Mouse (Mus musculus) liver, embryonic 13.5 days (tissue): Measurements from ENCODE around the gene Gdf2. TPM values are rescaled to one million over a fixed set of nuclear protein-coding genes. Genes with fewer than 3 reads are reported as not detected.

Experiments
- ATAC-seq: fragments of 200-750 bp; cut with Nextera tagmentation; 2 replicates; pipeline ENCODE4 v1.8.0; 2017; ENCODE audit warnings: low read depth, mild to moderate bottlenecking, moderate number of reproducible peaks, moderate library complexity
- DNase-seq: peaks from one replicate; pipeline ENCODE4 v3.0.0; 2022
- H3K27ac ChIP-seq: fragments of 300-500 bp; sonication (generic); 2 replicates; pipeline ENCODE4 v1.5.1; 2015; ENCODE audit warnings: moderate library complexity, mild to moderate bottlenecking, inconsistent platforms
- H3K27me3 ChIP-seq: fragments of 300-500 bp; sonication (generic); 2 replicates; pipeline ENCODE4 v1.6.1; 2015; ENCODE audit warnings: mild to moderate bottlenecking, inconsistent platforms
- H3K36me3 ChIP-seq: fragments of 300-500 bp; sonication (generic); 2 replicates; pipeline ENCODE4 v1.6.1; 2015; ENCODE audit warnings: mild to moderate bottlenecking, inconsistent platforms
- H3K4me1 ChIP-seq: fragments of 300-500 bp; sonication (generic); replicated peaks from 2 replicates; pipeline ENCODE4 v1.6.1; 2015; ENCODE audit warnings: inconsistent platforms
- H3K4me2 ChIP-seq: fragments of 300-500 bp; sonication (generic); 2 replicates; pipeline ENCODE4 v1.6.1; 2015; ENCODE audit warnings: inconsistent platforms, mild to moderate bottlenecking, moderate library complexity
- H3K4me3 ChIP-seq: fragments of 300-500 bp; sonication (generic); replicated peaks from 2 replicates; pipeline ENCODE4 v1.5.1; 2015; ENCODE audit warnings: mild to moderate bottlenecking, inconsistent platforms
- H3K9ac ChIP-seq: fragments of 300-500 bp; sonication (generic); 2 replicates; pipeline ENCODE4 v1.6.1; 2015; ENCODE audit warnings: mild to moderate bottlenecking, inconsistent platforms
- H3K9me3 ChIP-seq: fragments of 300-500 bp; sonication (generic); replicated peaks from 2 replicates; pipeline ENCODE4 v1.6.1; 2016; ENCODE audit warnings: inconsistent platforms
- WGBS: fragments of 180-500 bp; shearing (Covaris S2); methylation state at CpG from one replicate; pipeline ENCODE4 v1.1.7; 2015; ENCODE audit not compliant: insufficient replicate concordance; 5-methylcytosine and 5-hydroxymethylcytosine counted together
- polyA plus RNA-seq: library from polyadenylated mRNA; unstranded; fragments of >200 nt; fragmentation: Nextera tagmentation; extraction: Ambion mirVana; gene quantifications from 2 replicates; pipeline ENCODE4 v1.2.1, GENCODE M21; 2015

The Gdf2 gene
- polyA plus RNA-seq, 1 experiment from 2014 or later, result 10.2 TPM

DNA sequence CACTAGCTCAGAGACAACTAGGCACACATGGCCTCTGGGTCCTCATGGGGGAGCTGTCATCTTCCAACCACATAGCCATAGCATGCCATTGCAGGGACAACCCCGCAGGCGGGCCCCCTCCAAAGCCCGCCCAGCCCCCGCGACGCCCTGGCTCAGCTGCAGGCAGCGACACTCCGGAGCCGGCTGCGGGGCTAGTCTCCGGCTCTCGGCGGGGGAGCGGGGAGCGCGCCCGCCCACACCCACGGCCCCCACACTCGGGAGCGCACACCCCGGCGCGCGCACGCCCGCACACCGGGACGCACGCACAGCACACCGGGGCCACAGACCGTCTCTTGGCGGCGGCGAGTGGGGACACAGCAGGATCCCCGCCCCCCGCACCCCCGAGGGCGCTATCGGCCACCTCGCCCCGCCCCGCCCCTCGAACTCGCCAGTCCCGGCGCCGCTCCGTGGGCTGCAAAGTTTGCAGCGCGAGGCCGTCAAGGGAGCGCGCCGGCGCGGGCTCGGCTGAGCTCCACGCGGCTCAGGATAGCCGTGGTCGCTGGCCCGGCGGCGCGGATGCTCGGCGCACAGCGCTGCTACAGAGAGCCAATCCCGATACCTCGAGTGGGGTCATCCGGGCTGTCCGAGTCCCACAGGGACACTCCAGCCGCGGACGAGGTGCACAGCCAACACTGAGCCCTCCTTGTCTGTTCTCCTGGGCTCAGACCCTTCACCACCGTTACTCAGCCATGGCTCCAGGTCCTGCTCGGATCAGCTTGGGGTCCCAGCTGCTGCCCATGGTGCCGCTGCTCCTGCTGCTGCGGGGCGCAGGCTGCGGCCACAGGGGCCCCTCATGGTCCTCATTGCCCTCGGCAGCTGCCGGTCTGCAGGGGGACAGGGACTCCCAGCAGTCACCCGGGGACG lies 17.4 kb upstream of the Gdf2 start, which contains the start of gene Gdf10:
TSS of gene Gdf10 (plus strand) at position 420 of the 903 bp plus-strand sequence.
- 2% methylated on average over 82 of the region's 85 CpGs for WGBS
- no peak for DNase-seq

DNA sequence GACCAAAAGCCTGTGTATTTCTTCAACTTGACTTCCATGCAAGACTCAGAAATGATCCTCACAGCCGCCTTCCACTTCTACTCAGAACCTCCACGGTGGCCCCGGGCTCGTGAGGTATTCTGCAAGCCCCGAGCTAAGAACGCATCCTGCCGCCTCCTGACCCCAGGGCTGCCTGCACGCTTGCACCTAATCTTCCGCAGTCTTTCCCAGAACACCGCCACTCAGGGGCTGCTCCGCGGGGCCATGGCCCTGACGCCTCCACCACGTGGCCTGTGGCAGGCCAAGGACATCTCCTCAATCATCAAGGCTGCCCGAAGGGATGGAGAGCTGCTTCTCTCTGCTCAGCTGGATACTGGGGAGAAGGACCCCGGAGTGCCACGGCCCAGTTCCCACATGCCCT lies 9.0 kb upstream of the Gdf2 start:
- peaks cover 25% of the 10 kb centered on the region for H3K27me3 ChIP-seq
- no peaks in the 10 kb centered on the region for H3K36me3 ChIP-seq
- WGBS, result 33% methylated on average over 17 of the region's 17 CpGs
- ATAC-seq, result no peak
- H3K4me3 ChIP-seq, result no peak overlapping the region
- H3K9ac ChIP-seq, result no peak overlapping the region
- H3K4me1 ChIP-seq, result no peaks in the 10 kb centered on the region
- no peak for DNase-seq
- H3K4me2 ChIP-seq, result no peak overlapping the region
- H3K27ac ChIP-seq, result no peak overlapping the region
- no peaks in the 10 kb centered on the region for H3K9me3 ChIP-seq

More for the DNA sequence above, 17.4 kb upstream of the Gdf2 start, which contains the start of gene Gdf10:
- Histone ChIP-seq H3K9ac (peak within 1 kb of the TSS; percentile 47; the same call in 1 of the 2 replicates), H3K4me2 (peak within 1 kb of the TSS; percentile 58), H3K36me3 (no peaks in the 10 kb centered on the region), H3K27me3 (peaks cover 78% of the 10 kb centered on the region), H3K27ac (no peak within 1 kb of the TSS), H3K4me3 (peak within 1 kb of the TSS; percentile 41), H3K9me3 (no peaks in the 10 kb centered on the region), H3K4me1 (no peaks in the 10 kb centered on the region)
- ATAC-seq, result no peak

DNA sequence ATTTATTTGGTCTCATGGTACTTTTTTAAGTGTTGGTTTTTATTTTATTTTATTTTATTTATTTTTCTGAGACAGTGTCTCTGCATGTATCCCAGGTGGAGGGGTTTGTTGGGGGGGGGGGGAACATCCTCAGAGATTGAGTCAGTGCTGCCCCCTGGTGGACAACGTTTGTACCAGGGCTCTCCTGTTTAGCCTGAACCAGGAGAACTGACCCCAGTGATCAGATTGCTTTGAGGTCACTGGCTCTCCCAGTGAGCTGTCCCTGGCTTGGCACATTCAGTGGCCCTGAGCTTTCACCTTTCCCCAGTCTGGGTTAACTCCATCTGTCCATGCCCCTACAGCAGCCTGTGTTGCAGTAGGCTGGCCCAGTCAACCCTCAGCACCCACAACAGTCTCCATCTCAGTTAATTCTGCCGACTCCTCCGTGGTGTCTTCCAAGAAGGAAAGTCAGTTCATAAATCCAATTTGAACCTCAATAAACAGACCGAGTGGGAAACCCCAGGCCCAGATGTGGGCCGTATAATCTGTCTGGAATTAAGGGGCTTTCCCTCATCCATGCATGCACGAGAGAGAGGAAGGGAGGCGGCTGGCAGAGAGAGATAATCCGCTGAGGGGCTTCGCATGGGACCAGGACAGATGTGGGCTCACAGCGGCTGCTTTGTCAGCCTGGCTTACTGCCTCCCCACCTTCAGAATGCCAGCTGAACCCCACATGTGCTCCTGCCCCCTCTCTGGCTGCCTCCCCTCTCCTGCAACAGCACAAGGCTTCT lies 7.7 kb upstream of the Gdf2 start:
- WGBS, result 50% methylated on average over 10 of the region's 10 CpGs
- Histone ChIP-seq H3K4me2 (no peak overlapping the region), H3K9me3 (no peaks in the 10 kb centered on the region), H3K36me3 (no peaks in the 10 kb centered on the region), H3K27ac (no peak overlapping the region), H3K9ac (no peak overlapping the region), H3K4me3 (no peak overlapping the region), H3K4me1 (no peaks in the 10 kb centered on the region), H3K27me3 (peaks cover 22% of the 10 kb centered on the region)
- ATAC-seq (no peak), DNase-seq (no peak)

DNA sequence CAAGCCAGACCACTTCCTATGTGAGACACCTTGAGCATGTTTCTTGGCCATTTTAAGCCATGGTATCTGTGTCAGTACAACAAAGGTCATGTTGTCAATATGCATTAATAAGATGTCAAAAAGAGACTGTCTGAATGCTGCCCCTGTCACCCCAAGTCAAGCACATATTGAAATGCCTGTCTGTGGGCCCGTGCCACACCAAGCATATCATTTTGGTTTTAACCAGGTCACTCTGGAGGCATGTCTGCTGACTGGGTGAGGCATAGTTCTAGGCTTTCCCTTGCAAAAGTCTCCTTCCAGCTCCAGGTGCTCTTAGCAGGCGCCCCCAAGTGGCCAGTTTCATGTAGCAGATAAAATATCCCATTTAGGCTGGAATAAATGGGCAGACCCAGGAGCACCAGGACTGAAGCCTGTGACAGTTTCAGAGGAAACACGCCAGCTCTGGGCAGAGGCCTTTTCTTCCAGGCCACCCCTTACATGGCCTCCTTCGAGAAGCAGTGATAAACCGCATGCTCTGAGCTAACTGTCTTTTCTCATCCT lies 7.0 kb upstream of the Gdf2 start:
- H3K4me1 ChIP-seq, result no peaks in the 10 kb centered on the region
- ATAC-seq, result no peak
- no peak overlapping the region for H3K27ac ChIP-seq
- peaks cover 22% of the 10 kb centered on the region for H3K27me3 ChIP-seq
- H3K9me3 ChIP-seq, result no peaks in the 10 kb centered on the region
- 22% methylated on average over 5 of the region's 5 CpGs for WGBS
- no peaks in the 10 kb centered on the region for H3K36me3 ChIP-seq
- H3K4me3 ChIP-seq, result no peak overlapping the region
- no peak overlapping the region for H3K4me2 ChIP-seq
- DNase-seq, result no peak
- no peak overlapping the region for H3K9ac ChIP-seq

DNA sequence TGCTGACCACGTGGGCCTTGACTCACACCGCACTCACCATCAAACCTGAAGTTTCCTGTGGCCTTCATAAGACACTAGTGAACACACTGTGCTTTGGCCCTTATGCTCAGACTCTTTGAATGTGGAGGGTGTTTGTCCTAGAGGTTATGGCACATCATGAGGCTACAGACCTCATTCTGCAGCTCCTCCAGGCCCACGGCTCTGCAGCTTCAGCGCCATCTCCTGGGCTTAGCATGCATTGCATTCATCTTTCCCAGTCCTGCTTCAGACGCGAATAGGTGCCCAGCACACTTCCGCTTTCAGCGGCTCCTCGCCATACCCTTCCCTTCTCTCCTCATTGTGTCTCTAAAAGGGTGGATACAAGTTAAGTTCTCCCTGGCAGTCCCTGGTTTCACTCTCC lies 1.7 kb upstream of the Gdf2 start:
- 17% methylated on average over 9 of the region's 9 CpGs for WGBS
- no peak overlapping the region for H3K9ac ChIP-seq
- no peak overlapping the region for H3K27ac ChIP-seq
- H3K4me1 ChIP-seq, result no peaks in the 10 kb centered on the region
- DNase-seq, result no peak
- H3K4me3 ChIP-seq, result no peak overlapping the region
- H3K36me3 ChIP-seq, result no peaks in the 10 kb centered on the region
- no peak overlapping the region for H3K4me2 ChIP-seq
- ATAC-seq, result no peak
- H3K27me3 ChIP-seq, result no peaks in the 10 kb centered on the region
- no peaks in the 10 kb centered on the region for H3K9me3 ChIP-seq

DNA sequence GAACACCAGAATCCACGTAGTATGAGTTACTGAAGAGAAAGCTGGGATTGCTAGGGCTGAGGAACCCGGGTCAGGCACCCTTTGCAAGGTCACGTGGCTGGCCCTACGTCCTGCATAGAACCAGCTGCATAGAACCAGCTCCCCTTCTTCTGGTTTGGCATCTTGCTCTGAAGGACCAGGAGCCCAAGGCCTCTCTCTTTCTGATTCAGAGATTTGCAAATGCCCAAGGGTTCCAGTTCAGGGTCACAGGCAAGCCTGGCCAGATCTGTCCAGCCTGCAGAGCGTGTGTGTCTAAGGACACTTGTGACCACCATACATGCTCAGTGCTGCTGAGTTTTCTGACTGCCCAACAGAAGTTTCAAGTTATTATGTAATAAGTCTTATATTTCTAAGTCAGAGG lies 1.4 kb downstream of the Gdf2 start:
- no peak overlapping the region for H3K27ac ChIP-seq
- H3K36me3 ChIP-seq, result no peaks in the 10 kb centered on the region
- no peak for ATAC-seq
- no peak for DNase-seq
- 53% methylated on average over 5 of the region's 5 CpGs for WGBS
- no peak overlapping the region for H3K4me2 ChIP-seq
- H3K4me3 ChIP-seq, result peak overlapping the region; percentile 19; the same call in 1 of the 2 replicates
- no peaks in the 10 kb centered on the region for H3K4me1 ChIP-seq
- no peaks in the 10 kb centered on the region for H3K9me3 ChIP-seq
- H3K27me3 ChIP-seq, result no peaks in the 10 kb centered on the region
- no peak overlapping the region for H3K9ac ChIP-seq

DNA sequence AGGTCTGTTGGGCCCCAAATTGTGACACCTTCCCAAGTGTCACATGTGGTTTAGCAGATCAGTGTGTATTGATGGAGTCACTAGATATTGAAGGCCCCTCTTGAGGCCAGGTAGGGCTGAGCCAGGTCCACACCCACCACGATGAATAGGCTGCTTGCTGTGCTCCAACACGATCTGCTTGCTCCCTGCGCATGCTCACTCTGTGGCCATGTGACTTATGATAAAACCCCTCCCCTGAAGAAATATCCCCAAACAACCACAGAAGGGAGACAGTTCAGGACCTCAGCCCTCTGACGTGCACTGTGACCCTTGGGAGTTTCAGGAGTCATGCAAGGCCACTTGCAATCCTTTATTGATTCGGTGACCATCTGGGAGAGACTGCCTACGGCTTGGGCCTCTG lies 5.3 kb downstream of the Gdf2 start:
- no peaks in the 10 kb centered on the region for H3K4me1 ChIP-seq
- H3K4me3 ChIP-seq, result no peak overlapping the region
- H3K9ac ChIP-seq, result no peak overlapping the region
- H3K9me3 ChIP-seq, result no peaks in the 10 kb centered on the region
- no peak overlapping the region for H3K4me2 ChIP-seq
- no peaks in the 10 kb centered on the region for H3K27me3 ChIP-seq
- no peak overlapping the region for H3K27ac ChIP-seq
- no peak for ATAC-seq
- DNase-seq, result no peak
- WGBS, result 48% methylated on average over 6 of the region's 6 CpGs
- H3K36me3 ChIP-seq, result no peaks in the 10 kb centered on the region

DNA sequence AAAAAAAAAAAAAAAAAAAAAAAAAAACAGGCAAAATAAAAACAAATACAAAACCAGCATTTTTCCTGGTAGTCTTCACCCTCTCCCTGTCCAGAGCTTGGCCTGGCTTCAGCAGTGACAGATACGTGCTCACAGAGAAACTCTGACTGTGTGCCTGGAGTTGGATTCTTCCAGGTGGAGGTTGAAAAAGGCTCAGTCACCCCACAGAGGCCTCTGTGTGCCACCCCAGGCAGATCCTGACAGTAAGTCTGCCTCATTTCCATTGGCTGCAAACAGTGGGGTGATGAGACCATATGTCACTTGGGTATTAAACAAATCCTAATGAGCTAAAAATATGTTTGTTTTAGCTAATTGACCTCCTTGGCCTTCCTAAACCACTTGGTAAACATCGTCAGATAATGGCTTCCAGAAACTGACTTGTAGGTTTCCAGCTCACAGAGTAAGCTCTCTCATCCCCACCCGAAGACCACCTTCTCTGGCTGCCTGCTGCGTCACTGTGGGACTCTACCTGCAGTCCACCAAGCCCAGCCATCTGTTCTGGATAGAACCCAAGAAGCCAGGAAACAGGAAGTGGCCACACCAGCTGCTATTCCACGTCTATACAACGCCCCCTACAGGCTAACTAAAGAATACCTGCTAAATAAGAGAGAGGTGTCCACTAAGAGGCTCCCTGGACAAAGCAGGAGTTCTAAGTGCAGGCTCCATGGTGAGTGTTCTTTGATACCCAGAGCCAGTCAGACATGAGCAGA lies 11.6 kb downstream of the Gdf2 start:
- H3K9ac ChIP-seq, result no peak overlapping the region
- no peaks in the 10 kb centered on the region for H3K27me3 ChIP-seq
- ATAC-seq, result no peak
- no peaks in the 10 kb centered on the region for H3K36me3 ChIP-seq
- no peak overlapping the region for H3K4me3 ChIP-seq
- no peak overlapping the region for H3K27ac ChIP-seq
- H3K9me3 ChIP-seq, result no peaks in the 10 kb centered on the region
- H3K4me1 ChIP-seq, result no peaks in the 10 kb centered on the region
- 43% methylated on average over 6 of the region's 6 CpGs for WGBS
- H3K4me2 ChIP-seq, result no peak overlapping the region
- no peak for DNase-seq

DNA sequence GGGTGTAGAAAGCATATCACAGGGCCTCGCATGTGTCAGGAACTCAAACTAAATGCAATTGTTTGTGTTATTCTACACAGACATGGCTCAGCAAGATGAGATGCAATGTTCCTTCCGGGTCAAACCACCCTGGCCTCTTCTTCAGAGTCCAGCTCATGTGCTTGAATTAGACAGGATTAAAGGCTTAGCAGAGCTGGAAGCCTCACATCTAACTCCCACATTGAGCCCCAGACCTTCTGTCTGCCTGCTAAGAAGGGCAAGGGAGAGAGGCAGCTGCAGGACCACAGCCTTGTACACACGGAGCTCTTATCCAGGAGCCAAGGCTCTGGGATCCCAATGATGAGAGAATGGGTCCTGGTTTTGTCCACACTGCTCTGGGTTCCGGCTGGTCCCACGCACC lies 12.9 kb downstream of the Gdf2 start, which contains the start of gene Rbp3:
TSS of gene Rbp3 (plus strand) at position 243 of the 400 bp plus-strand sequence.
- WGBS, result 72% methylated on average over 5 of the region's 5 CpGs
- H3K27ac ChIP-seq, result no peak within 1 kb of the TSS
- no peaks in the 10 kb centered on the region for H3K27me3 ChIP-seq
- H3K9ac ChIP-seq, result no peak within 1 kb of the TSS
- no peak for ATAC-seq
- H3K4me3 ChIP-seq, result no peak within 1 kb of the TSS
- no peak for DNase-seq
- no peaks in the 10 kb centered on the region for H3K4me1 ChIP-seq
- no peaks in the 10 kb centered on the region for H3K36me3 ChIP-seq
- H3K4me2 ChIP-seq, result no peak within 1 kb of the TSS
- no peaks in the 10 kb centered on the region for H3K9me3 ChIP-seq

DNA sequence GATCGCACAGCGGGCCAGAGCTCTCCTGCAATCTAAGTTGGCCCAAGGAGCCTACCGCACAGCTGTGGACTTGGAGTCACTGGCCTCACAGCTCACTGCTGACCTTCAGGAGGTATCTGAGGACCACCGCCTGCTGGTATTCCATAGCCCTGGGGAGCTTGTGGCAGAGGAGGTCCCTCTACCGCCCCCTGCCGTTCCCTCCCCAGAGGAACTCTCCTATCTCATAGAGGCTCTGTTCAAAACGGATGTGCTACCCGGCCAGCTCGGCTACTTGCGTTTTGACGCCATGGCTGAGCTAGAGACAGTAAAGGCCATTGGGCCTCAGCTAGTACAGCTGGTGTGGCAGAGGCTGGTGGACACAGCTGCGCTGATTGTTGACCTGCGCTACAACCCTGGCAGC lies 15.2 kb downstream of the Gdf2 start:
- H3K4me3 ChIP-seq, result no peak overlapping the region
- H3K4me1 ChIP-seq, result no peaks in the 10 kb centered on the region
- no peak overlapping the region for H3K9ac ChIP-seq
- H3K27ac ChIP-seq, result no peak overlapping the region
- H3K9me3 ChIP-seq, result no peaks in the 10 kb centered on the region
- no peaks in the 10 kb centered on the region for H3K27me3 ChIP-seq
- DNase-seq, result no peak
- no peaks in the 10 kb centered on the region for H3K36me3 ChIP-seq
- no peak for ATAC-seq
- H3K4me2 ChIP-seq, result no peak overlapping the region
- WGBS, result 52% methylated on average over 13 of the region's 13 CpGs

DNA sequence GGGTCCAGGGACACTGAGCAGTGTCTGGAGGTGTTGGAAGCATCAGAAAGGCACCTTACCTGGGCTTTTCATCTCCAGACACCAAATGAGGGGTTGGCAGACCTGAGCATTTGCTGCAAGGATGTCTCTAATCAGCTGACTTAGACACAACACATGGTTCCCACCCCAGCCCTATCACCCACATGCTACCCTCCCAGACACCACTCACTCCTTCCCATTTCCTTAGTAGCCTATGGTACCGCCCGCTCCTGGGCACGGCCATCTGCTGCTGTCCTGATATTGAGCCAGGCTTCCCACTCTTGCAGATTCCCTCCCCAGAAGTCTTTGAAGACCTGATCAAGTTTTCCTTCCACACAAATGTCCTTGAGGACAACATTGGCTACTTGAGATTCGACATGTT lies 17.3 kb downstream of the Gdf2 start:
- WGBS, result 70% methylated on average over 4 of the region's 4 CpGs
- no peaks in the 10 kb centered on the region for H3K4me1 ChIP-seq
- H3K9ac ChIP-seq, result no peak overlapping the region
- H3K4me2 ChIP-seq, result no peak overlapping the region
- no peaks in the 10 kb centered on the region for H3K9me3 ChIP-seq
- DNase-seq (no peak), ATAC-seq (no peak)
- H3K27ac ChIP-seq, result no peak overlapping the region
- no peaks in the 10 kb centered on the region for H3K36me3 ChIP-seq
- H3K4me3 ChIP-seq, result no peak overlapping the region
- no peaks in the 10 kb centered on the region for H3K27me3 ChIP-seq
